Mouse (Mus musculus): ENCODE results near the gene Sh3bgrl2.
A peak's percentile ranks its signal among the peaks of the same experiment; 100 is the strongest.
"Not testable (repeated sequence)": the region's sequence is repeated elsewhere in the genome, so short reads cannot be mapped to it uniquely, and the experiment has no call there.

The Sh3bgrl2 gene

DNA sequence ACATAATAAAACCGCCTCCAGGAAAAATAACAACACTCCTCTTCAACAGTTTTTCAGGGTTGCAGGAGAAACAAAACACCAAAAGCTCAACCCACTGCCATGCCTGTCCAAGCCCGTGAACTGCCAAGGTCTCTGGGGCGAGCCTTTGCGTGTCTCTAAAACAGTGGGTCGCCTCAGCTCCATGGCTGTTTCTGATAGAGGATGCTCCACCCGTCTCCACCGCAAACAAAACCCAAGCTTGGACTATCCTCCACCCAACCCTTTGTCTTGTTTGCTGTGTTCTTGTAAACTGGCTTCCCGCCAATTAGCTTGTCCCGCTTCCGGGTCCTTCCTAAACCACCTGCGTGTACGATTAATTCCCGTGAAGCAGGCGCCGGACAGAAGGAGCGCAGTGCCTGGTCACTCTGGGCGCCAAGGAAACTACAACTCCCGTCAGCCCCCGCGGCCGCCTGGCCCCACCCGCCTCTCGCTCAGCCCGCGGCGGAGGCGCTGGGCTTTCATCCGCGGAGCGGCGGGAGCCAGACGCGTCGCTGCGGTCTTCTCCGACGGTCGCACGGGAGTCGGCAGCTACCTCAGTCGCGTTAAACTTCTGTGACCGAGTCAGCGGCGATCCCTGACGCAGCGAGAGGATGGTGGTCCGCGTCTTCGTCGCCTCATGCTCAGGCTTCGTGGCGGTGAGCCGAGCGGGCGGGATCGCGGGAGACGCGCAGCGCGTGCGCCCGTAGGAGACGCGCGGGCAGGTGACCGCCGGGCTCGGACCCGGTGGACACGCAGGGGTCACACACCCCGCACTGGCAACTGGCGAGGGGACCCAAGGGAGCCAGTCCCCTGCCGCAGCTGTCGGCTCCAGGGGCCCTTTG, at the start of gene Sh3bgrl2:
Gene Sh3bgrl2 (plus strand): TSS at position 498 of the 860 bp plus-strand sequence.
- DNase-seq (ENCODE audit: extremely low read depth, insufficient read length, low spot score), result peak; percentile 87

GRCm38 (mm10) chr9:83519081-83519480, 29.0 kb upstream of the Sh3bgrl2 start:
- not testable (repeated sequence) for DNase-seq (ENCODE audit: extremely low read depth, insufficient read length, low spot score)

GRCm38 (mm10) chr9:83519510-83520155, 28.5 kb upstream of the Sh3bgrl2 start:
- no peak for DNase-seq (ENCODE audit: extremely low read depth, insufficient read length, low spot score)

- DNase-seq (ENCODE audit: extremely low read depth, insufficient read length, low spot score), result no peak
Measured at GRCm38 (mm10) chr9:83527341-83528060, 20.6 kb upstream of the Sh3bgrl2 start.

DNA sequence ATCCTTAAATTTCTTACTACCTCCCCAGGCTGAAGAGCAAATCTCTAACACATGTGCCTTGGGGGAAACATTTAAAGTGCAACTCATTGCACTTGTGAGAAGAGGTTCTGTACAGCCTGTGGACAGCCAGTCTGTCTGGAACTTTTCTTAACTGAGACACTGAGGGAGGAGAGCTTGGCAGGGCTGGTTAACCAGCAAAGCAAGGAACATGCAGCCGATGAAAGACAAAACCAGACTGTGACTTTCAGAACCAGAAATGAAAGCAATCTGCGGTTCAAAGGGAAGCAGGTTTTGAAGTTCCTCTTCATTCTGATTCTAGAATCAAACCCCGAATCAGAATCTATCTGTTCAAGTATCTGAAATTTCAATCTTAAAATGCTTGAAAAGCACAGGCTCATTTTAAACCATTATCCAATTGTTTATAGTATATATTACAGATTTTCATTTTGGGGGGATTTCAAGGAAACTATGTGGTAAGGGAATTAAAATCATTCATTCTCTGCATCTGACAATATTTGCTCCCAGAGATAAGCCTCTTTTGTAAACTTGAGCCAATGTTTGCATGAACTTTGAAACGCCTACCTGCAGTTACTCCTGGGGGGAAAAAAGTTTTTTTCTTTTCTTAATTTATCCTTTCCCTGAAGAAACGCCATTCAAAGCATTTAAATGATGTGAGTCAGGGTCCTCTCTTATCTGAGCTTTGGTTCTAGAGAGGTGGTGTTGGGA, 14.9 kb upstream of the Sh3bgrl2 start:
- no peak for DNase-seq (ENCODE audit: extremely low read depth, insufficient read length, low spot score)

DNA sequence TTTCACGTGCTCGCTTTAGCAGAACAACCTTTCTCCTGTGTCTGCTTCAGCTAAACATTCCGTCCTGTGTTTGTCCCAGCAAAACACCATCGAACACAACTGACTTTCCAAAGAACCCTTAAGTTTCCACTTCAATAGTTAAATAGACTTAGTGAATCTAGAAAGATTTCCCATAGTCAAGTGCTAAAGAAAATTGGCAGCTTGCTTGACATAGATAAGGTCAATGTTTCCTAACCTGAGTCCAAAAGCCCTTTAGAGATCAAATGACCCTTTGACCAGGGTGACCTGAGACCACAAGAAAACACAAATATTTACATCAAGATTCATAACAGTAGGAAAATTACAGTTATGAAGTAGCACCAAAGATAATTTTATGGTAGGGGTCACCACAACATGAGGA, 11.2 kb upstream of the Sh3bgrl2 start:
- no peak for DNase-seq (ENCODE audit: extremely low read depth, insufficient read length, low spot score)

DNA sequence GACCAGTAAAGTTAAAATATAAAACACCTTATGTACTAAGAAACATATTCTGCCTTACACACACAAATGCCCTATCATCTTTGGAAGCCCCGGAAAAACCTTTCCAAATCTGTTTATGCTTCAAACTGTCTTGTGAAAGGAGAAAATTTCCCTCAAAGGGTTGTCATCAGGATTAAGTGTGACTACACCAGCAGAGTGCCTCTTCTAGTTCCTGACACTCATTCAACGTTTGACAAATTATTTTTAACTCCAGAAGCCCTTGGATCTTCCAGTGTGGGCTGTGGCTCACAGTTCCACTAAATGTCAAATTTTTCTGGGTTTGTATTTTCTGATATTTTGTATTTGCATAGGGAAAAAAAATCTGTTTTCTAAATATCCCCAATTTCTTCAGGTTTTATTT, 10.6 kb upstream of the Sh3bgrl2 start:
- no peak for DNase-seq (ENCODE audit: extremely low read depth, insufficient read length, low spot score)

- DNase-seq (ENCODE audit: extremely low read depth, insufficient read length, low spot score), result no peak
Measured at GRCm38 (mm10) chr9:83537921-83538536, 10.1 kb upstream of the Sh3bgrl2 start.

- no peak for DNase-seq (ENCODE audit: extremely low read depth, insufficient read length, low spot score)
Measured at GRCm38 (mm10) chr9:83539809-83540491, 8.2 kb upstream of the Sh3bgrl2 start.

GRCm38 (mm10) chr9:83540492-83540857, 7.7 kb upstream of the Sh3bgrl2 start:
- DNase-seq (ENCODE audit: extremely low read depth, insufficient read length, low spot score), result no peak

DNA sequence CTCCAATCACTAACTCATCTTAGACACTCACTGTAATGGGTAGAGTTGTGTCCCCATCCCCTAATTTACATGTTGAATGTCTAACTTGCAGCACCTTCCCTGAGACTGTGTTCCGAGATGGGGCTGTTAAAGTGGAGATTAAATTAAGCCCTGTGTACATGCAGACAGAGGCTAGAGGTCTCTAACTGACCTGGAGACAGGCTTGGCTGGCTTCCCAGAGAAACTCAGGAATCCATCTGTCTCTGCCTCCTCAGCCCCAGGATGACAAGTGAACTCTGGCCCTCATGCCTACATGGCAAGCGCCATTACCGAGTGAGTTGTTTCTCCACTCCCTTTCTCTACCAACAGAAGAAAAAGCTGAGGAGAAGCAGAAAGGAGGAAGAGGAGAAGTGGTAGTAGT, 7.2 kb upstream of the Sh3bgrl2 start:
- no peak for DNase-seq (ENCODE audit: extremely low read depth, insufficient read length, low spot score)

DNA sequence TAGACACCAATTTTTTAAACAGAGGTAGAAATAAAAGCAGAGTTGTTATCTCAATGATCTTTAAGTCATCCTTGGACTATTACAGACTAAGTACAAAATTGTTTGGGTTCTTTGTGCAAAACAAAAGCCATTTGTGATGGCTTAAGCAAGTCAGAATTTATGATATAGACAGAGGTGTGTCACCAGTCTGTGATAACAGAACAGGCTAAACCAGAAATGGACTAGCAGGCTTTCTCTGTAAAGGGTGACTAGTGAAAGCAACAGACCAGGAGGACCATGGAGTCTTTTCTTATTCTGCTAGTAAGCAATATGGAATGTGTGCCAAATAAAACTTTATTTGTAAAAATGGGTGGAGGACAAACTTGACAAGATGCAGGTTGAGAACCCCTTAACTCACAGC, 2.9 kb upstream of the Sh3bgrl2 start:
- DNase-seq (ENCODE audit: extremely low read depth, insufficient read length, low spot score), result no peak

GRCm38 (mm10) chr9:83546316-83546715, 1.8 kb upstream of the Sh3bgrl2 start:
- no peak for DNase-seq (ENCODE audit: extremely low read depth, insufficient read length, low spot score)

DNA sequence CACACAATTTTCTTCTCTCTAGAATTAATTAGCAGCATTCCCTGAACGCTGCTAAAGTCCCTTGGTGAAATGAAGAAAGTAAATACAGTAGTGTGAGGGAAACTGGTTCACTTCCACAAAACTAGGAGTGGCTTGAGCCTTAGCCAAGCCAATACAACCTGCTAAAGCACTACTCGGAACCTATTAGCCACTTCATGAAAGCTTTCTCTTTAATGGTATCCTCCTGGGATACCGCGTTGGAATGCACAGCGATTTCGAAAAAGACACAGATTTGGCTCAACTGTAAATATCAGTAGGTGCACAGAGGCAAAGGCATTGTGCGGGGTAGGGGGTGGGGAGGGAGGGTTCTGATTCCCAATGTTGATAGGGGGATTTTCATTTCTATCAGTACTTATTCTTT, 898 bp upstream of the Sh3bgrl2 start:
- no peak for DNase-seq (ENCODE audit: extremely low read depth, insufficient read length, low spot score)

DNA sequence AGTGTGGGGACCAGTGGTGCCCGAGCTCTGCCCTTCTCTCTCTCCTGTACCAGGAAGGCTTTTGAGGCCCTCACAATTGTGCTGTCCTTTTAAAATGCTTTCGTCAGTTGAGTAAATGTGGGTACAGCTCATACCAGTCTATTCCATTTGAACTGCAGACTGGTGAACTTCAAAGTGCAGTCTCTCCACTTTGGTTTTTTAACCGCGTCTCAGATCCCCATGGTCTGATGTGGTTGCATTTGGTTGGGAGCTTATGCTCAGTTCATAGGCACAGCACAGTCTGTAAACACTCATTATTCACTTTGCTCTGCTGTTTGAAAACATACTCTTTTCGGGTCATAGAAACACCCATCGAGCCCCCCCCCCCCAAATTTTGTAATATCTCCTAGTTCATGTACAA, 1.7 kb downstream of the Sh3bgrl2 start:
- DNase-seq (ENCODE audit: extremely low read depth, insufficient read length, low spot score), result no peak

DNA sequence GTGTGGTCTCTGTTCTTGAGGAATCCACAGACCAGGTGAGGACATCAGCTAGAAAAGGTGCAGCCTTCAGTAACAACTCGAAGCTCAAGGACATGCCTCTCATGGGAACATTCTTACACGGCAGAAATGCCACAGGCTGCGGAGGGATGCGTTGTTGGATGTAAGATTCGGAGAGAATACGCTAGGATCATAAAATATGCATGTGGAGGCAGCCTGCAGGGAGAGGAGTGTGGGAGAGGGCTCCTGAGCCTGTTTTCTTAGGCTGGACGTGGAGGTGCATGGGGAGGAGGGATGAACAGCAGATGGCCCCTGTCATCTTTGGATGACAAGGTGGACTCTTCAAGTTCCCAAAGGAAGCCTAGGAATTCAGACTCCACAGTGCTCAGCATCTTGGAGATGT, 3.0 kb downstream of the Sh3bgrl2 start:
- no peak for DNase-seq (ENCODE audit: extremely low read depth, insufficient read length, low spot score)

- no peak for DNase-seq (ENCODE audit: extremely low read depth, insufficient read length, low spot score)
Measured at GRCm38 (mm10) chr9:83551632-83552031, 3.5 kb downstream of the Sh3bgrl2 start.

- DNase-seq (ENCODE audit: extremely low read depth, insufficient read length, low spot score), result no peak
Measured at GRCm38 (mm10) chr9:83555580-83555979, 7.5 kb downstream of the Sh3bgrl2 start.

DNA sequence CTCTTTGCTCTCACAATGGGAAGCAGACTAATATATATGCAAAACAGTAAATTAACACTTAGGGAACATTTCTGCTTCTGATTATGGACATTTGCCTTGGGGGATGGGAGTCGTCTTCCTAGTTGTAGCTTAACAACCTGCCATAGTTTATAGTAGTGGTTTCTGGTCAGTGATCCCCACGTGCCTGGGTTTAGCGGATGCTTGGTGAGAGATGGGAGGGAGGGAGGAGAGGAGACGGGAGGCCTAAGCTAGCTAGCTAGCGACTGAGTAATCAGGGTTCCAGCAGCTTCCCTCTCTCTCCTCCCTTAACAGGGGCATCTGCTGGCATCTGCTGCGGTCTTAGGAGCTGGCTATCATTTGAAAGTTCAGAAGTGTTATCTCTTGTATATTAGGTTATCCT, 8.1 kb downstream of the Sh3bgrl2 start:
- no peak for DNase-seq (ENCODE audit: extremely low read depth, insufficient read length, low spot score)

All from 3134 (cell line).